Mouse (Mus musculus) embryonic fibroblast, embryonic 13.5 days (primary cell): ENCODE measurements around the gene Abi1. TPM values are rescaled to one million over a fixed set of nuclear protein-coding genes. Genes with fewer than 3 reads are reported as not detected.
"Not testable (repeated sequence)": the region's sequence is repeated elsewhere in the genome, so short reads cannot be mapped to it uniquely, and the experiment has no call there.

Experiments
- H3K27ac ChIP-seq: 2 replicates; pipeline ENCODE4 v1.5.1; 2012; ENCODE audit warnings: low read length, control low read depth, inconsistent platforms; ENCODE audit not compliant: insufficient read depth
- H3K4me1 ChIP-seq: 2 replicates; pipeline ENCODE4 v1.6.1; 2011; ENCODE audit warnings: low read length; ENCODE audit not compliant: control insufficient read depth, insufficient read depth
- H3K4me3 ChIP-seq: 2 replicates; pipeline ENCODE4 v1.5.1; 2011; ENCODE audit warnings: mild to moderate bottlenecking, control low read depth, low read length; ENCODE audit not compliant: insufficient read depth
- CTCF ChIP-seq: IDR thresholded peaks from 2 replicates; pipeline ENCODE4 v1.5.1; 2011; ENCODE audit warnings: mild to moderate bottlenecking, control low read depth, low read length, moderate library complexity, borderline replicate concordance; ENCODE audit not compliant: insufficient read depth
- POLR2A ChIP-seq: IDR thresholded peaks from 2 replicates; pipeline ENCODE4 v1.6.1; 2011; ENCODE audit warnings: low read depth, mild to moderate bottlenecking, control low read depth, low read length, moderate library complexity
- polyA plus RNA-seq: library from polyadenylated mRNA; stranded (reverse); fragments of >200 nt; gene quantifications from 2 replicates; pipeline ENCODE4 v1.2.4, GENCODE M21; 2011; ENCODE audit warnings: low read depth; ENCODE audit not compliant: missing spikeins, insufficient read length

Abi1 gene
- polyA plus RNA-seq, 1 experiment, result 135 TPM

GRCm38 (mm10) chr2:23067552-23068369 is 27.7 kb upstream of the Abi1 start, which contains the start of gene Acbd5:
Acbd5 (plus strand) TSS chr2:23068167.
- TF ChIP-seq CTCF (no peak), POLR2A (peak; percentile 82)
- no peaks in the 10 kb centered on the region for H3K4me1 ChIP-seq
- peak within 1 kb of the TSS; percentile 94 for H3K27ac ChIP-seq
- H3K4me3 ChIP-seq, result peak within 1 kb of the TSS; percentile 89

GRCm38 (mm10) chr2:23052523-23052922 is 12.5 kb upstream of the Abi1 start:
- TF ChIP-seq POLR2A (no peak), CTCF (no peak)
- Histone ChIP-seq H3K27ac (no peak overlapping the region), H3K4me3 (no peak overlapping the region), H3K4me1 (no peaks in the 10 kb centered on the region)

- Histone ChIP-seq H3K27ac (no peak overlapping the region), H3K4me3 (no peak overlapping the region), H3K4me1 (no peaks in the 10 kb centered on the region)
- TF ChIP-seq CTCF, result no peak
- no peak for TF ChIP-seq POLR2A
These were observed 11.8 kb upstream of the Abi1 start for GRCm38 (mm10) chr2:23051890-23052289.

- TF ChIP-seq CTCF (no peak), POLR2A (no peak)
- no peak overlapping the region for H3K4me3 ChIP-seq
- H3K27ac ChIP-seq, result no peak overlapping the region
- no peaks in the 10 kb centered on the region for H3K4me1 ChIP-seq
These were observed 8.0 kb upstream of the Abi1 start for GRCm38 (mm10) chr2:23048006-23048405.

- Histone ChIP-seq H3K27ac (no peak overlapping the region), H3K4me3 (no peak overlapping the region)
- TF ChIP-seq CTCF, result no peak
- TF ChIP-seq POLR2A, result no peak
These were observed 5.7 kb upstream of the Abi1 start for GRCm38 (mm10) chr2:23045703-23046102.

GRCm38 (mm10) chr2:23042189-23042588 is 2.1 kb upstream of the Abi1 start:
- Histone ChIP-seq H3K4me1 (no peaks in the 10 kb centered on the region; the same call in 1 of the 2 replicates), H3K4me3 (no peak overlapping the region), H3K27ac (no peak overlapping the region)
- TF ChIP-seq CTCF, result no peak
- TF ChIP-seq POLR2A, result no peak

More at GRCm38 (mm10) chr2:23045703-23046102, 5.7 kb upstream of the Abi1 start:
- no peaks in the 10 kb centered on the region; the same call in 1 of the 2 replicates for H3K4me1 ChIP-seq

- H3K4me1 ChIP-seq, result peaks cover 2% of the 10 kb centered on the region; the same call in 1 of the 2 replicates
- H3K4me3 ChIP-seq, result no peak overlapping the region
- no peak overlapping the region for H3K27ac ChIP-seq
- TF ChIP-seq POLR2A (no peak), CTCF (no peak)
These were observed 1.4 kb upstream of the Abi1 start for GRCm38 (mm10) chr2:23041457-23041856.

- not testable (repeated sequence) for H3K4me3 ChIP-seq, H3K4me1 ChIP-seq
- peak overlapping the region; percentile 2; the same call in 1 of the 2 replicates for H3K27ac ChIP-seq
These were observed 649 bp upstream of the Abi1 start for GRCm38 (mm10) chr2:23040690-23041089.

GRCm38 (mm10) chr2:23039082-23040000 is 700 bp downstream of the Abi1 start:
- Histone ChIP-seq H3K4me3 (peak overlapping the region; percentile 79), H3K4me1 (peaks cover 10% of the 10 kb centered on the region), H3K27ac (peak overlapping the region; percentile 92)
- TF ChIP-seq POLR2A, result peak; percentile 30; the same call in 1 of the 2 replicates
- no peak for TF ChIP-seq CTCF
